Mouse (Mus musculus): ENCODE data around the gene Morn3. TPM values are rescaled to one million over a fixed set of nuclear protein-coding genes. Genes with fewer than 3 reads are reported as not detected.

Morn3 gene
- polyA plus RNA-seq, 1 experiment = not detected

DNA sequence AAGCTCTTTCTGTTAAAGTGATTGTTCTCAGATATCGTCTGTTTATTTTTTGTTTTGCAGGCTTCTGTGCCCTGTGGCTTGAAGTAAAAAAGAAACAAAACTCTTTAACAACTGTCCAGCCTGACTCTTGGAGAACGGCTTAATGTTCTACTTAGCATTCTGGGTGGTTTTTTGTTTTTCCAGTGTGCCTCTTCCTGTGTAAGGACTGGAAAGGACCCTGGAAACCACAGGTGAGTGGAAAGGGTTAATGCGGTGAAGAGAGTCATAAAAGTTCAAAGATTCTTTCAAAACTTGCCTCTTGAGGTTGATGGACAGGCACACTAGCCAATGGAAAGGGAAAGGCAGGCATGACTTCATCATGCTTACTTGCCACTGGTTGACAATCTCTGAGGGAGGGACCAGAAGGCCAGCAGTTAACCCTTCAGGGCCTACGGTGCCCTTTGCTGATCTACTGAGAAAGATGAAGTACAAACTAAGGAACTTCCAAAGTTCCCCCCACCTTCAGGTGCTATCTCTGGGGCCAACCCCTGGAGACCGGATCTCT, 52.4 kb downstream of the Morn3 start:
- H3K27ac ChIP-seq (replicated peaks; ENCODE audit: low read depth, low read length) = no peak overlapping the region
- no peaks in the 10 kb centered on the region for H3K4me1 ChIP-seq (ENCODE audit: control insufficient read depth, insufficient read depth, insufficient read length, low read length)
- no peak overlapping the region for H3K4me3 ChIP-seq (ENCODE audit: insufficient read depth, low read depth, low read length)

DNA sequence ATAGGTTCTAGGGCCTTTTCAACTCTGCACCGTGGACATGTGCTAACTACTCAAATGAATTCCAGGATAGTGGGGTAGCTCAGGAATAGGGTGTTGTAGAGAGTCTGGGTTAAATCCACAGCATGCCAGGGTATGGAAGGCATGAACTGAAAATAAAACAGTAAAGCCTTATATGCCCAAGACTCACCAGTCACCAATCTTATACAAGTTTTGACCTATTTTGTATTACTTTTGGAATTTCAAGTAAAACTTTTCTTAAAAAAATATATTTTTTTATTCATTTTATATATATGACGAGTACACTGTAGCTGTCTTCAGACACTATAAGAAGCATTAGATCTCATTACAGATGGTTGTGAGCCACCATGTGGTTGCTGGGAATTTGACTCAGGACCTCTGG, 53.0 kb downstream of the Morn3 start:
- H3K4me3 ChIP-seq (ENCODE audit: insufficient read depth, low read depth, low read length) = no peak overlapping the region
- no peaks in the 10 kb centered on the region for H3K4me1 ChIP-seq (ENCODE audit: control insufficient read depth, insufficient read depth, insufficient read length, low read length)
- H3K27ac ChIP-seq (replicated peaks; ENCODE audit: low read depth, low read length) = no peak overlapping the region

DNA sequence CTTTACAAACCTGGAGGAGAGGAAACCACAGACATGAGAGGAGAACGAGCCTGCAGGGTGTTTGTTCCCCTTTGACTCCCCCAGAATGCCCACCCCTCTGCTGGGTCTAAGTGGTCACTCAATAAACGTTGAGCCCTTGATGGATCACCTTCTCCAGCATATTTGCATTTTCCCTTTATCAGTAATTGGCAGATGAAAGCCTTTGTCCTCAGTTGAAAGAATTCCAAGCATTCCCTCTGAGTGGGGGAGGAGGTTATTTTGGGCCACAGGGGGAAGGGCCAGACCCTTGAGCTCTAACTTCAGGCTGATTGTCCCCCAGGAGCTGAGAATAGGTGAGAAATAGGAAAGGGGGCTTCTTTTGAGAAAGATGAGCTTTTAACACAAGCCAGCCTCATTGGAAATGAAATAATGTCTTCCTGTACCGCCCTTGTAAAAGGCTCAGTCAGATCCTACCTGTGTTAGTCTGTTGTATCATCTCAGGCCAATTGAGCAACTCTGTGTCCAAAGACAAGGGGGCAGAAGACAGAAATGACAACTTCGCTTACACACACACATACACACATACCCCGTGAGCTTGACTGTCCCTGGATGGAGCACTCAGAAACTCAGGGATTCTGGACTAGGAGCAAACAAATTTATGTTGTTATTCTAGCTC, 55.3 kb downstream of the Morn3 start:
- Histone ChIP-seq H3K27ac (replicated peaks; ENCODE audit: low read depth, low read length) (no peak overlapping the region), H3K4me3 (ENCODE audit: insufficient read depth, low read depth, low read length) (no peak overlapping the region), H3K4me1 (ENCODE audit: control insufficient read depth, insufficient read depth, insufficient read length, low read length) (no peaks in the 10 kb centered on the region; the same call in 1 of the 2 replicates)

DNA sequence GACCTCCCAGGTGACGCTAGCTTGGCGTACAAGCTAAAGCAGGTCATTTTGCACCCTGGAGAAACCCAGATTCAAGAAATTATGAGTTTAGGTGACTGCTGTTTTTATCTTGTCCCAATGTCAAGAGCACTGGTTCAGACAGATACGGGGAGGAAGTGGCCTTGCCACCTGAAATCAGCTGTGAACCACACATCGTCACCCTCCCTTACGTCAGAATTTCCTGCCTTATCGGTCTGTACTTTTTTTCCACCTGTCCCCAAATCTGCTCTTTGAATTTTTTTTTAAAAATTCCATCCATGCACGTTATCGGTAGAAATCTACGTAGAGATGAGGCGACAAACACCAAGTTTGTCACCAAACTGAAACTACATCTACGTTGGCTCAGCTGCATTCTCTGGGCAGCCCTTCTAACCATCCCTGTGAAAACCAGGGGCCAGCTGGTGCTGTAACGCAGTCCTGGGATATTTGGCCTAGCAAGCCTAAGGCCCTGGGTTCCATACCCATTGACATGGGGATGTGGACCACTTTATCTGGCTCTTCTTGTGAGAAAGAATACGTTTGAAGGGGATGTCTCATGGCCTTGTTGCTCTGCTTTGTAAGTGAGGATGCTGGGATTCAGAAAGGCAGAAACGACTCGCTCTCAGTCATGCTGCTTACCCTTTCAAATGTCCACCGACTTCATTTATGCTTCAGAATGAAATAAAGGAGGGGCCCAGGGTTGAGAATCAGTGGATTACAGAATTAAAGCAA, 56.2 kb downstream of the Morn3 start:
- Histone ChIP-seq H3K4me1 (ENCODE audit: control insufficient read depth, insufficient read depth, insufficient read length, low read length) (no peaks in the 10 kb centered on the region; the same call in 1 of the 2 replicates), H3K27ac (replicated peaks; ENCODE audit: low read depth, low read length) (no peak overlapping the region), H3K4me3 (ENCODE audit: insufficient read depth, low read depth, low read length) (no peak overlapping the region)

DNA sequence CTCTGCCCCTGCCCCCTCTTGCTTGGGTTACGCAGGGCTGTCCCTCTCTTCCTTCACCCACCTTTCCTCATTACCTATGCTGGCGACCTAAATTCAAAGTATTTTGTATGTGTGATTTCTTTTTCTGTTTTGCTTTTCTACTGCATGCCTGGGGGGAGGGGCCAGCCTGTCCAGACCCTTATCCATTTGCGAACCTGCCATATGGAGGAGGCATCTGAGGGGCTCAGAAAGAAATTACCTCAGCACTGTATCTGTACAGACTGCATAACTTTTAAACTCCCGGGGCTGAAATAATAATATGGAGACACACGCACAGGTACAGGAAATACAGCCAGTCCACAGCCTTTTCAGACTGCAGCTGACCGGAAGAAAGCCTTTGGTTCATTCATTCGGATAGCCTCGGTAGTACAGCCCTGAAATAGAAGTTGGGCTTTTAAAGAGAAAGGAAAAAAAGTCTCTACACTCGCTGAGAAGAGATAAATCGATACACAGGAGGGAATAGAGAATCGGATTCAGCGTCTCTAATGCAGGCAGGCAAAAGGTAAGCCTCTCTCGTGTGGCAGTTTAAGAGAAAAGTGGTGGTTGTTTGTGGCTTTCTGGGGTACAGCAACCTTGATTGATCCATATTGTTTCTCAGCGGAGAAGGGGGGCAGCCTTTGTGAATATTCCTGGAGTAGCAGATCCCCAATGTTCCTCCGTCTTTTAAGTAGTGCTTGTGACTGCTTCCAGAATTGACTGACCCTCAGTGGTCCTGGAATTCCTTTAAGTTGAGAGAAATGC, 57.1 kb downstream of the Morn3 start, which contains the start of gene Kdm2b:
TSS of gene Kdm2b (minus strand) at position 273 of the 780 bp plus-strand sequence.
- H3K27ac ChIP-seq (replicated peaks; ENCODE audit: low read depth, low read length) = no peak within 1 kb of the TSS
- no peaks in the 10 kb centered on the region; the same call in 1 of the 2 replicates for H3K4me1 ChIP-seq (ENCODE audit: control insufficient read depth, insufficient read depth, insufficient read length, low read length)
- H3K4me3 ChIP-seq (ENCODE audit: insufficient read depth, low read depth, low read length) = peak within 1 kb of the TSS; percentile 89

DNA sequence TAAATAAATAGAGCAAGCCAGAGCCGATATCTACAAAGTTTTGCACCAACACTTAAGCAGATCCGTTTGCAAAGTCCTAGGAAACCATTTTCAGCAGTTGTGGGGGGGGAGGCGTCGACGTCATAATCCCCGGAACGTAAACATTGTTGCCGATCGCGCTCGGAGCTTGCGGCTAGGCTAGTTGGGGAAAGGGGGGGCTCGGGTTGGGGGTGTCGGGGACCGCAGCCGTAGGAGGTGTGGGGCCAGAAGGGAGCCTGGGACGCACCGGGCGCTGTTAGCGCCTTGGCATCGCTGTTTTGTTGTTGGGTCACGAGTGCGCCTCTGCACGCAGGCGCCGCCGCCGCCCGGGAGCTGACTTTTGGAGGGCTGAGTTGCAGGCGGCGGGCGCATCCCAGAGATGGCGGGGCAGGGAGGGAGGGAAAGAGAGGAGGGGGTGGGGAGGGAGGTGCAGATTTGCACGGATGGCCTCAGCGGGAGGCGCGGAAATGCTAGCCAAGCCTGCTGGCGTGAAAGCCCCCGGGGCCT, 57.8 kb downstream of the Morn3 start:
- H3K4me3 ChIP-seq (ENCODE audit: insufficient read depth, low read depth, low read length) = peak overlapping the region; percentile 89
- H3K27ac ChIP-seq (replicated peaks; ENCODE audit: low read depth, low read length) = no peak overlapping the region
- no peaks in the 10 kb centered on the region; the same call in 1 of the 2 replicates for H3K4me1 ChIP-seq (ENCODE audit: control insufficient read depth, insufficient read depth, insufficient read length, low read length)

DNA sequence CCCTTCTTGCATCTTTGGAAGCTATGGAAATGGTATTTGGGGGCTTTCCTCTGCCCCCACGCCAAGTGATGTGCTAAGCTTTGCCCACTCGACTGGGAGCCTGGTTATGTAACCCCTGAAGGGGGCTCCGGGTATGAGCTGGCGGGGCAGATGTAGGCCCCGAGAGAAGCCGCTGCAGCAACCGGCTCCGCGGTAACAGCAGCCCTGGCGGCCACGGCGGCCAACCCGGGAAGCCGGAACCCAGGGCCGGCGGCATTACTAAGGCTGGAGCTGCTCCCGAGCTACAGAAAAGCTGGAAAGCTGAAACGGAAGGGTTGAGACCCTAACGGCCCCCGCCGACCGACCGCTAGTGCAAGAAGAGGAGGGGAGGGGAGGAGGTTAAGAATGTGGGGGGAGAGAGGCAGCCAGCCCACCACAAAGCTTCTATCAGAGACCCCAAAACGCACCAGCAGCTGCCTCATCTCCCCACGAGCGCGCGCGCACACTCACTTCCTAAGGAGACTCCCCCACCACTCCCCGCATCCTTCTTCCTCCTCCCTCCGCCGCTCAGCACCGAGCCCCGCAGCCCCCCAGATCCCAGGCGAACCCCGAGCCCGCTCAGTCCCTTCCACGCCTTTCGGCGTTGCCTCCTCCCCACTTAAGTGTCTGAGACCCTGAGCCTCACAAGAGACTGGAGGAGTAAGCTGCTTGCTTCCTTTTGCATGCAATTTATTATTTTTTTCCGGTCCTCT, 58.6 kb downstream of the Morn3 start:
- peak overlapping the region; percentile 89 for H3K4me3 ChIP-seq (ENCODE audit: insufficient read depth, low read depth, low read length)
- no peaks in the 10 kb centered on the region; the same call in 1 of the 2 replicates for H3K4me1 ChIP-seq (ENCODE audit: control insufficient read depth, insufficient read depth, insufficient read length, low read length)
- H3K27ac ChIP-seq (replicated peaks; ENCODE audit: low read depth, low read length) = no peak overlapping the region

DNA sequence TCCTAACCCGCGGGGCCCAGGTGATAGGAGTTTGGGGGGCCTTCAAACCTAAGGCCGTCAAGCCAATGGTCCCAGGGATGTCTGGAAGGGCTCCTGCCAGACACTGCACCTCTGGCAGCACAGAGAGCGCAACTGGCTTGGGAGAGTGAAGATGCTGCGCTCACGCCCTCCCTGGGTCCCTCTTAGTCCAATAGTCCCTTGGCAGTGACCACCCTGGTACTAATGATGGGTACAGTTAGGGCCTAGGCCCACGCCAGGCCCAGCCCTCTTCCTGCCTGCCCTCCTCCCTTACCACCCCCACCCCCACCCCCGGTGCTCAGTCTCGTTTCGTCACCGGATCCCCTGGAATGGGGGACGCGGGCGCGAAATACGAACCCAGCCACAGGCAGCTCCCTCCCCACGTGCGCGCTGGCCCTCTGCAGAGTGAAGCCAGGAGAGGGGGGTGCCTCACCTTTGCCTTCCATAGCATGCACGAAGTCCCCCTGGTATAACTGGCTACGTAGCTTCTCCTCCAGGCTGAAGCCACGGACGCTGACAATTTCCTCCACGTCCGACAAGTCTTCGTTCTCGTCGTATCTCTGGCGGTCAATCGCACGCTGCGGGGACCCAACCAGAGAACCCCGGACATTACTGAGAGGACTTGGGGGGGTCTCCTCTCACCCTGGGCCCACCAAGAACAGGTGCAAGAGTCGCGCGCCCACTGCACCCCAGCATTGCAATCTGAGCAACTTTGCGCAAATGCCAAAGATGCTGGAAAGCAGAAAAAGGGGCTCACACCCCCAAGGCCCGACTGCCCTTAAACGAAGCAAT, 59.4 kb downstream of the Morn3 start:
- Histone ChIP-seq H3K4me3 (ENCODE audit: insufficient read depth, low read depth, low read length) (peak overlapping the region; percentile 89), H3K27ac (replicated peaks; ENCODE audit: low read depth, low read length) (no peak overlapping the region), H3K4me1 (ENCODE audit: control insufficient read depth, insufficient read depth, insufficient read length, low read length) (no peaks in the 10 kb centered on the region; the same call in 1 of the 2 replicates)

DNA sequence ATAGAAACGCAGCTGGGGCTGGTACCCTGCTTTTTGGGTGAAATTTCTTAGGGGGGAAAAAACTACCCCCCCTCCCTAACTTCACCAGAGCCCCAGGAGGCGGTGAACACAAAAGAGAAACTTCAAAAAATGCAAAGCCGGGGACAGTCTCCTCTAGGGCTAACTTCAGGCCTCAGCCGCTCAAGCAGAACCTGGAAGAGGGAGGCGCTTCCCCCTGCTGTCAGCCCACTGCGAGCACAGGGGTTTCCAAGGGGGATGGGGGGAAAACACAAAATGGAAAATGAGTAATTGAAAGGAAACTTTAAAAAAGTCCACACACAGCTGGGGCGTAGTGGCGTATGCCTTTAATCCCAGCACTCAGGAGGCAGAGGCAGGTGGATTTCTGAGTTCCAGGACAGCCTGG, 60.7 kb downstream of the Morn3 start:
- Histone ChIP-seq H3K4me3 (ENCODE audit: insufficient read depth, low read depth, low read length) (no peak overlapping the region), H3K27ac (replicated peaks; ENCODE audit: low read depth, low read length) (no peak overlapping the region), H3K4me1 (ENCODE audit: control insufficient read depth, insufficient read depth, insufficient read length, low read length) (no peaks in the 10 kb centered on the region; the same call in 1 of the 2 replicates)

Other genes starting within 250 kb of the Morn3 start
- 112 and 138 TPM in 2 replicates for gene Anapc5, start 225.7 kb downstream of the Morn3 start, polyA plus RNA-seq (2012; ENCODE audit: insufficient read depth, insufficient read length, missing spikeins)
- gene Rnf34, start 197.0 kb downstream of the Morn3 start, polyA plus RNA-seq (2012; ENCODE audit: insufficient read depth, insufficient read length, missing spikeins) = 8.8 and 12.4 TPM in 2 replicates
- 6.3 and 6.5 TPM in 2 replicates for gene Kdm2b, start 57.2 kb downstream of the Morn3 start, polyA plus RNA-seq (2012; ENCODE audit: insufficient read depth, insufficient read length, missing spikeins)
- gene Orai1, start 31.9 kb downstream of the Morn3 start, polyA plus RNA-seq (2012; ENCODE audit: insufficient read depth, insufficient read length, missing spikeins) = 6.9 and 7.6 TPM in 2 replicates
- 91.8 and 116 TPM in 2 replicates for gene Tmem120b, start 21.4 kb upstream of the Morn3 start, polyA plus RNA-seq (2012; ENCODE audit: insufficient read depth, insufficient read length, missing spikeins)
- gene Rhof, start 85.7 kb upstream of the Morn3 start, polyA plus RNA-seq (2012; ENCODE audit: insufficient read depth, insufficient read length, missing spikeins) = 0.48 and 0.67 TPM in 2 replicates
- gene Setd1b, start 95.2 kb upstream of the Morn3 start, polyA plus RNA-seq (2012; ENCODE audit: insufficient read depth, insufficient read length, missing spikeins) = 5.4 and 8.3 TPM in 2 replicates
- 18.4 and 19.5 TPM in 2 replicates for gene Psmd9, start 122.4 kb upstream of the Morn3 start, polyA plus RNA-seq (2012; ENCODE audit: insufficient read depth, insufficient read length, missing spikeins)
- 1.7 TPM in 2 replicates for gene Hpd, start 135.7 kb upstream of the Morn3 start, polyA plus RNA-seq (2012; ENCODE audit: insufficient read depth, insufficient read length, missing spikeins)
- gene Wdr66, start 205.1 kb upstream of the Morn3 start, polyA plus RNA-seq (2012; ENCODE audit: insufficient read depth, insufficient read length, missing spikeins) = 0.24 and 0.54 TPM in 2 replicates

All from brown adipose tissue, adult 24 weeks (tissue).